Mouse (Mus musculus): ENCODE measurements at regions not wholly inside any gene's neighbourhood (a gene's known extent, or its start where the extent isn't known, plus 50 kb on each side); places are given as distances from the start of the nearest gene placed in this dataset.

DNA sequence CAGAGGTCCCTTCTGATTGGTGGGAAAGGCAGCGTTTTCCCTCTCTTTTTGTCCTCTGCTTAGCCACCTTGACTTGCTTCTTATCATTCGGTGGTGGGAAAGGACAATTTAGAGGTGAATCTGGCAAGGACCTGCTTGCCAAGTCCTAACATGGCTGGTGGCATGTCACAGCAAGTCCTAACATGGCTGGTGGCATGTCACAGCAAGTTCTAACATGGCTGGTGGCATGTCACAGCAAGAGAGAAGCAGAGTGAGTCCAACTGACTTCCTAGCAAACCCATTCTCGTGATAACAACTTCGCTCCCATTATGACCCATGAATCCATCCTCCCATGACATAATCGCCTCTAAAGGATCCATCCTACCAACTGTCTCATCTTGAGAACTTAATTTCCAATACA is 183.1 kb downstream of the Lmo4 start:
- Histone ChIP-seq H3K27ac (ENCODE audit: insufficient read depth, low read depth, low read length, poor library complexity, severe bottlenecking) (no peak overlapping the region), H3K4me1 (ENCODE audit: control insufficient read depth in 2 of 2, insufficient read depth in 2 of 2, low read length in 2 of 2, poor library complexity in 1 of 2) (no peaks in the 10 kb centered on the region), H3K9me3 (ENCODE audit: control insufficient read depth, insufficient read depth, low read depth, low read length) (no peaks in the 10 kb centered on the region), H3K36me3 (ENCODE audit: control insufficient read depth, insufficient read depth, low read length, poor library complexity, severe bottlenecking) (no peaks in the 10 kb centered on the region), H3K9ac (ENCODE audit: insufficient read depth, low read depth, low read length, poor library complexity, severe bottlenecking) (no peak overlapping the region), H3K4me3 (ENCODE audit: insufficient read depth in 1 of 2, low read depth in 1 of 2, low read length in 2 of 2, poor library complexity in 1 of 2, severe bottlenecking in 1 of 2) (no peak overlapping the region)
- no peak for DNase-seq (ENCODE audit: low read depth, low spot score)
- in situ Hi-C loops (cut with MboI; ENCODE audit: low sequenced_read_pairs in 2 of 2, unreplicated experiment in 2 of 2), result no loop called here
- TF ChIP-seq HCFC1 (IDR thresholded peaks at IDR 0.05; ENCODE audit: borderline replicate concordance, insufficient read depth, low read length) (no peak), ZC3H11A (IDR thresholded peaks at IDR 0.05; ENCODE audit: borderline replicate concordance, low read depth, low read length) (no peak), ZNF384 (IDR thresholded peaks at IDR 0.05; ENCODE audit: low read depth, low read length) (no peak), CHD2 (IDR thresholded peaks at IDR 0.05; ENCODE audit: low read depth, low read length) (no peak), MAFK (IDR thresholded peaks at IDR 0.05; ENCODE audit: insufficient read depth, low read depth, low read length) (no peak)

DNA sequence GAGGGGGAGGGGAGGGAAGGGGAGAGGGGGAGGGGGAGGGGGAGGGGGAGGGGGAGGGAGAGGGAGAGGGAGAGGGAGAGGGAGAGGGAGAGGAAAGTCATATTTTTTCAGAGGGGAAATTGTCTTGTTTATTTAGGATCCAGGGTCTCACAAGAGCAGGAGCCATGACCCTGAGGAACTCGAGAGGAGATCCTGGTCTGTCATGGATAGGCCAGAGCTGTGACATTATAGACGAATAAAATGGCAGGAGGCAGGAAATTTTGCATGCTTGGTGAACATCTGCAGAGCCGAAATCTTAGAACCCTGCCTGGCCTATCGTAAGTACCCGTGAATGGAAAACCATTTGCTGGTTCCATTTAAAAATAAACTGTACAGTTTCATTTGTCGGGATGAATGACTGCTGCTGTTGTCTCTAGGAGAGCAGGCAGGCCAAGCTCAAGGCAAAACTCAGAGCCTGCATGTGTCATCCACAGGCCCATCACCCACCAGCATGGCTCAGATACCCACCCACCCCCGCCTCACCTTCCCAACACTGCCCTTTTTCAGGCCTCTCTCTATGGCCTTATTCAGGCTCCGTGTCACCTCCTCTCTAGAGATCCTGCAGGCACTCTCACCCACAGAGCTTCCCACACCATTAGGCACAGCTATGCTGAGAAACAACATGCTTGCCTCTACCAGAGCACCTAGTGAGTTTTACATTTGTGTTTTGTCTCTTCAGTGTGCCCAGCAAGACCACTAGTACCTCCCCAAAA is 184.7 kb downstream of the Lmo4 start:
- H3K4me3 ChIP-seq (ENCODE audit: insufficient read depth in 1 of 2, low read depth in 1 of 2, low read length in 2 of 2, poor library complexity in 1 of 2, severe bottlenecking in 1 of 2), result no peak overlapping the region
- no peak for DNase-seq (ENCODE audit: low read depth, low spot score)
- no peak for TF ChIP-seq HCFC1 (IDR thresholded peaks at IDR 0.05; ENCODE audit: borderline replicate concordance, insufficient read depth, low read length)
- no peak for TF ChIP-seq ZC3H11A (IDR thresholded peaks at IDR 0.05; ENCODE audit: borderline replicate concordance, low read depth, low read length)
- TF ChIP-seq CHD2 (IDR thresholded peaks at IDR 0.05; ENCODE audit: low read depth, low read length), result no peak
- no peak for TF ChIP-seq ZNF384 (IDR thresholded peaks at IDR 0.05; ENCODE audit: low read depth, low read length)
- TF ChIP-seq MAFK (IDR thresholded peaks at IDR 0.05; ENCODE audit: insufficient read depth, low read depth, low read length), result no peak
- H3K36me3 ChIP-seq (ENCODE audit: control insufficient read depth, insufficient read depth, low read length, poor library complexity, severe bottlenecking), result no peaks in the 10 kb centered on the region
- in situ Hi-C loops (cut with MboI; ENCODE audit: low sequenced_read_pairs in 2 of 2, unreplicated experiment in 2 of 2), result no loop called here
- no peak overlapping the region for H3K27ac ChIP-seq (ENCODE audit: insufficient read depth, low read depth, low read length, poor library complexity, severe bottlenecking)
- H3K9me3 ChIP-seq (ENCODE audit: control insufficient read depth, insufficient read depth, low read depth, low read length), result no peaks in the 10 kb centered on the region
- no peaks in the 10 kb centered on the region for H3K4me1 ChIP-seq (ENCODE audit: control insufficient read depth in 2 of 2, insufficient read depth in 2 of 2, low read length in 2 of 2, poor library complexity in 1 of 2)
- no peak overlapping the region for H3K9ac ChIP-seq (ENCODE audit: insufficient read depth, low read depth, low read length, poor library complexity, severe bottlenecking)

DNA sequence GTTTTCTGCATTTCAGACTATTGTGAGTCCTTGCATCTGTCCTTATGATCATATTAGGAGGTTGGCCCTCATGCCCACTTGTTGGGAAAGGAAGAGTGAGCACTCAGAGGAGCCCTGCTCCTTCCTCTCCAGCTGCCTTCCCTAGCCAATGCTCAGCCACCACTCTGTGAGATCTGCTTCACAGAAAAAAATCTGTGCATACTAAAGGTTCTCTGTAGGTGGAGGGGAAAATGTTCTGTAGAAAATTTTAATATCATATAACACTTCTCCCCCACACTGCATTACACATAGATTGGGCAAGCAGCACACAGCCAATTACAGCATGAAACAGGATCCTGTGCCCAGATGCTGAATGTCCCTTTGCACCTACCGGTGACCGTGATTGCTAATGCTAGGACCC is 185.7 kb downstream of the Lmo4 start:
- no peak for DNase-seq (ENCODE audit: low read depth, low spot score)
- H3K27ac ChIP-seq (ENCODE audit: insufficient read depth, low read depth, low read length, poor library complexity, severe bottlenecking), result no peak overlapping the region
- H3K4me1 ChIP-seq (ENCODE audit: control insufficient read depth in 2 of 2, insufficient read depth in 2 of 2, low read length in 2 of 2, poor library complexity in 1 of 2), result no peaks in the 10 kb centered on the region
- no peak for TF ChIP-seq MAFK (IDR thresholded peaks at IDR 0.05; ENCODE audit: insufficient read depth, low read depth, low read length)
- no peak for TF ChIP-seq ZNF384 (IDR thresholded peaks at IDR 0.05; ENCODE audit: low read depth, low read length)
- TF ChIP-seq ZC3H11A (IDR thresholded peaks at IDR 0.05; ENCODE audit: borderline replicate concordance, low read depth, low read length), result no peak
- no peak for TF ChIP-seq CHD2 (IDR thresholded peaks at IDR 0.05; ENCODE audit: low read depth, low read length)
- no peak for TF ChIP-seq HCFC1 (IDR thresholded peaks at IDR 0.05; ENCODE audit: borderline replicate concordance, insufficient read depth, low read length)
- no peak overlapping the region for H3K9ac ChIP-seq (ENCODE audit: insufficient read depth, low read depth, low read length, poor library complexity, severe bottlenecking)
- no peak overlapping the region for H3K4me3 ChIP-seq (ENCODE audit: insufficient read depth in 1 of 2, low read depth in 1 of 2, low read length in 2 of 2, poor library complexity in 1 of 2, severe bottlenecking in 1 of 2)
- H3K36me3 ChIP-seq (ENCODE audit: control insufficient read depth, insufficient read depth, low read length, poor library complexity, severe bottlenecking), result no peaks in the 10 kb centered on the region
- no peaks in the 10 kb centered on the region for H3K9me3 ChIP-seq (ENCODE audit: control insufficient read depth, insufficient read depth, low read depth, low read length)
- in situ Hi-C loops (cut with MboI; ENCODE audit: low sequenced_read_pairs in 2 of 2, unreplicated experiment in 2 of 2), result no loop called here

DNA sequence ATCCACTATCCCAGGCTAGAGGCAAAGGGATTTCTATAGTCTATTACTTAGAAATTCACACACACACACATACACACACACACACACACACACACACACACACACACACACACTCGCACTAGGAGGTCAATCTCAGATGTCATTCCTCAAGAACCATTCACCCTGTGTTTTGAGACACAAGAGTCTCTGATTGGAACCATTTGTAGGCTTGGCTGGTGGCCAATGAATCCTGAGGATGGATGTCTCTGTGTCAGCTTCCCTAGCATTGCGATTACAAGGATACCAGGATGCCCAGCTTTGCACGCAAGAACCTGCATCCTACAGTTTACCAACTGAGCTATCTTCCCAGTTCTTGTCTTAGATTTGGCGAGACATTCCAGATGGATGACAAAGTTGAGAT is 186.5 kb downstream of the Lmo4 start:
- TF ChIP-seq MAFK (IDR thresholded peaks at IDR 0.05; ENCODE audit: insufficient read depth, low read depth, low read length) (no peak), CHD2 (IDR thresholded peaks at IDR 0.05; ENCODE audit: low read depth, low read length) (no peak), ZNF384 (IDR thresholded peaks at IDR 0.05; ENCODE audit: low read depth, low read length) (no peak), ZC3H11A (IDR thresholded peaks at IDR 0.05; ENCODE audit: borderline replicate concordance, low read depth, low read length) (no peak), HCFC1 (IDR thresholded peaks at IDR 0.05; ENCODE audit: borderline replicate concordance, insufficient read depth, low read length) (no peak)
- H3K36me3 ChIP-seq (ENCODE audit: control insufficient read depth, insufficient read depth, low read length, poor library complexity, severe bottlenecking), result no peaks in the 10 kb centered on the region
- H3K27ac ChIP-seq (ENCODE audit: insufficient read depth, low read depth, low read length, poor library complexity, severe bottlenecking), result no peak overlapping the region
- no peaks in the 10 kb centered on the region for H3K4me1 ChIP-seq (ENCODE audit: control insufficient read depth in 2 of 2, insufficient read depth in 2 of 2, low read length in 2 of 2, poor library complexity in 1 of 2)
- DNase-seq (ENCODE audit: low read depth, low spot score), result no peak
- no peak overlapping the region for H3K9ac ChIP-seq (ENCODE audit: insufficient read depth, low read depth, low read length, poor library complexity, severe bottlenecking)
- in situ Hi-C loops (cut with MboI; ENCODE audit: low sequenced_read_pairs in 2 of 2, unreplicated experiment in 2 of 2), result no loop called here
- no peaks in the 10 kb centered on the region for H3K9me3 ChIP-seq (ENCODE audit: control insufficient read depth, insufficient read depth, low read depth, low read length)
- no peak overlapping the region for H3K4me3 ChIP-seq (ENCODE audit: insufficient read depth in 1 of 2, low read depth in 1 of 2, low read length in 2 of 2, poor library complexity in 1 of 2, severe bottlenecking in 1 of 2)
